Mouse (Mus musculus): ENCODE data around the gene Kifc3. TPM values are rescaled to one million over a fixed set of nuclear protein-coding genes. Genes with fewer than 3 reads are reported as not detected.
"Not testable (repeated sequence)": the region's sequence is repeated elsewhere in the genome, so short reads cannot be mapped to it uniquely, and the experiment has no call there.

Kifc3 gene
- 4.1 and 5.2 TPM in 2 replicates for polyA plus RNA-seq (2016; fragmentation: Nextera tagmentation; extraction: Ambion mirVana)

- Histone ChIP-seq H3K27ac (replicated peaks) (0 out of 2 replicates have a peak within 1 kb of the TSS, but pooled peaks have one; percentile 9), H3K36me3 (no peaks in the 10 kb centered on the region), H3K9me3 (replicated peaks) (no peaks in the 10 kb centered on the region), H3K4me3 (no peak within 1 kb of the TSS), H3K27me3 (ENCODE audit: low read depth, poor library complexity, severe bottlenecking) (peaks cover 4% of the 10 kb centered on the region; the same call in 1 of the 2 replicates), H3K4me1 (peaks cover 6% of the 10 kb centered on the region; the same call in 1 of the 2 replicates)
- no peak for DNase-seq (ENCODE audit: low spot score)
- WGBS = 72% methylated on average over 14 of the region's 14 CpGs
Observed at GRCm38 (mm10) chr8:95202649-95203275, at the start of gene Kifc3. TSS of gene Kifc3 (minus strand) at chr8:95202812.

GRCm38 (mm10) chr8:95252056-95252455 is 49.4 kb upstream of the Kifc3 start:
- Histone ChIP-seq H3K4me1 (peaks cover 4% of the 10 kb centered on the region), H3K27ac (replicated peaks) (no peak overlapping the region), H3K27me3 (ENCODE audit: low read depth, poor library complexity, severe bottlenecking) (no peaks in the 10 kb centered on the region), H3K9me3 (replicated peaks) (no peaks in the 10 kb centered on the region), H3K4me3 (no peak overlapping the region), H3K36me3 (no peaks in the 10 kb centered on the region)
- WGBS = 67% methylated on average over 9 of the region's 9 CpGs
- no peak for DNase-seq (ENCODE audit: low spot score)

- Histone ChIP-seq H3K27me3 (ENCODE audit: low read depth, poor library complexity, severe bottlenecking) (no peaks in the 10 kb centered on the region), H3K36me3 (no peaks in the 10 kb centered on the region), H3K27ac (replicated peaks) (no peak overlapping the region), H3K4me1 (peaks cover 4% of the 10 kb centered on the region), H3K4me3 (no peak overlapping the region), H3K9me3 (replicated peaks) (no peaks in the 10 kb centered on the region)
- DNase-seq (ENCODE audit: low spot score) = no peak
- WGBS = 63% methylated on average over 4 of the region's 4 CpGs
Observed at GRCm38 (mm10) chr8:95249847-95250246, 47.2 kb upstream of the Kifc3 start.

GRCm38 (mm10) chr8:95247277-95247676 is 44.7 kb upstream of the Kifc3 start:
- no peaks in the 10 kb centered on the region for H3K27me3 ChIP-seq (ENCODE audit: low read depth, poor library complexity, severe bottlenecking)
- 85% methylated on average over 5 of the region's 5 CpGs for WGBS

DNA sequence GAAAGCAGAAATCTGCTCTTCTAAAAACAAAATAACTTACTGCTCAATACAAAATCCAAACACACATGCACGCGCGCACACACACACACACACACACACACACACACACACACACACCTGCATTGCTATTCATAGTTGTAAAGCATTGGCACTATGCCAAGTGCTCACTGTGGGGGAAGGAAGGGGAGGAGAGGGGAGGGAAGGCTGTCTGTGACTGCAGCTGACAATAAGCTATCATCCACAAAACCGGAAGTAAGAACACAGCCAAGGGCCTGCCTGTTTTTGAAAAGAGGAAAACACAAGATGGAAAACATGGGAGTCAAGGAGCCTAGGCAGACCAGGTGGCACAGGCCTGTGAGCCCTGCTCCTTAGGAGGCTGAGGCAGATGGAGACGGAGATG is 42.6 kb upstream of the Kifc3 start:
- H3K36me3 ChIP-seq = no peaks in the 10 kb centered on the region
- peaks cover 8% of the 10 kb centered on the region; the same call in 1 of the 2 replicates for H3K4me1 ChIP-seq
- DNase-seq (ENCODE audit: low spot score) = no peak
- no peak overlapping the region for H3K4me3 ChIP-seq
- H3K27me3 ChIP-seq (ENCODE audit: low read depth, poor library complexity, severe bottlenecking) = no peaks in the 10 kb centered on the region
- H3K9me3 ChIP-seq (replicated peaks) = no peaks in the 10 kb centered on the region
- H3K27ac ChIP-seq (replicated peaks) = peak overlapping the region; percentile 23; the same call in 1 of the 2 replicates
- 90% methylated on average over 5 of the region's 5 CpGs for WGBS

More at GRCm38 (mm10) chr8:95247277-95247676, 44.7 kb upstream of the Kifc3 start:
- Histone ChIP-seq H3K4me1 (peaks cover 12% of the 10 kb centered on the region), H3K36me3 (no peaks in the 10 kb centered on the region), H3K27ac (replicated peaks) (no peak overlapping the region), H3K4me3 (no peak overlapping the region), H3K9me3 (replicated peaks) (no peaks in the 10 kb centered on the region)
- no peak for DNase-seq (ENCODE audit: low spot score)

GRCm38 (mm10) chr8:95243853-95244252 is 41.2 kb upstream of the Kifc3 start:
- no peak for DNase-seq (ENCODE audit: low spot score)
- 73% methylated on average over 4 of the region's 4 CpGs for WGBS
- H3K9me3 ChIP-seq (replicated peaks) = no peaks in the 10 kb centered on the region
- H3K36me3 ChIP-seq = no peaks in the 10 kb centered on the region
- no peaks in the 10 kb centered on the region for H3K27me3 ChIP-seq (ENCODE audit: low read depth, poor library complexity, severe bottlenecking)
- peaks cover 8% of the 10 kb centered on the region; the same call in 1 of the 2 replicates for H3K4me1 ChIP-seq
- peak overlapping the region; percentile 56; the same call in 1 of the 2 replicates for H3K27ac ChIP-seq (replicated peaks)
- H3K4me3 ChIP-seq = no peak overlapping the region

GRCm38 (mm10) chr8:95242826-95243571 is 40.4 kb upstream of the Kifc3 start:
- DNase-seq (ENCODE audit: low spot score) = no peak
- 74% methylated on average over 12 of the region's 12 CpGs for WGBS

GRCm38 (mm10) chr8:95242099-95242825 is 39.6 kb upstream of the Kifc3 start:
- 91% methylated on average over 26 of the region's 26 CpGs for WGBS
- Histone ChIP-seq H3K27ac (replicated peaks) (peak overlapping the region; percentile 47), H3K36me3 (no peaks in the 10 kb centered on the region), H3K27me3 (ENCODE audit: low read depth, poor library complexity, severe bottlenecking) (no peaks in the 10 kb centered on the region), H3K4me3 (no peak overlapping the region), H3K9me3 (replicated peaks) (no peaks in the 10 kb centered on the region), H3K4me1 (peaks cover 8% of the 10 kb centered on the region; the same call in 1 of the 2 replicates)
- DNase-seq (ENCODE audit: low spot score) = no peak

More at GRCm38 (mm10) chr8:95242826-95243571, 40.4 kb upstream of the Kifc3 start:
- Histone ChIP-seq H3K27me3 (ENCODE audit: low read depth, poor library complexity, severe bottlenecking) (no peaks in the 10 kb centered on the region), H3K4me3 (no peak overlapping the region), H3K4me1 (peaks cover 8% of the 10 kb centered on the region; the same call in 1 of the 2 replicates), H3K9me3 (replicated peaks) (no peaks in the 10 kb centered on the region), H3K36me3 (no peaks in the 10 kb centered on the region), H3K27ac (replicated peaks) (peak overlapping the region; percentile 56; the same call in 1 of the 2 replicates)

GRCm38 (mm10) chr8:95235683-95236082 is 33.1 kb upstream of the Kifc3 start:
- Histone ChIP-seq H3K4me3 (no peak overlapping the region), H3K9me3 (replicated peaks) (no peaks in the 10 kb centered on the region), H3K27me3 (ENCODE audit: low read depth, poor library complexity, severe bottlenecking) (no peaks in the 10 kb centered on the region), H3K36me3 (no peaks in the 10 kb centered on the region), H3K4me1 (no peaks in the 10 kb centered on the region), H3K27ac (replicated peaks) (no peak overlapping the region)
- WGBS = 14% methylated on average over 3 of the region's 3 CpGs
- peak; percentile 68 for DNase-seq (ENCODE audit: low spot score)

- not testable (repeated sequence) for H3K27me3 ChIP-seq (ENCODE audit: low read depth, poor library complexity, severe bottlenecking); DNase-seq (ENCODE audit: low spot score); H3K4me3 ChIP-seq; H3K36me3 ChIP-seq; H3K4me1 ChIP-seq; H3K9me3 ChIP-seq (replicated peaks); H3K27ac ChIP-seq (replicated peaks)
- 95% methylated on average over 9 of the region's 9 CpGs for WGBS
Observed at GRCm38 (mm10) chr8:95230086-95230485, 27.5 kb upstream of the Kifc3 start.

GRCm38 (mm10) chr8:95227151-95227468 is 24.5 kb upstream of the Kifc3 start:
- DNase-seq (ENCODE audit: low spot score) = no peak
- 62% methylated on average over 2 of the region's 2 CpGs for WGBS
- H3K4me1 ChIP-seq = no peaks in the 10 kb centered on the region
- no peak overlapping the region for H3K27ac ChIP-seq (replicated peaks)
- no peaks in the 10 kb centered on the region for H3K27me3 ChIP-seq (ENCODE audit: low read depth, poor library complexity, severe bottlenecking)
- H3K4me3 ChIP-seq = no peak overlapping the region
- H3K9me3 ChIP-seq (replicated peaks) = no peaks in the 10 kb centered on the region
- H3K36me3 ChIP-seq = no peaks in the 10 kb centered on the region

- H3K9me3 ChIP-seq (replicated peaks) = no peaks in the 10 kb centered on the region
- WGBS = 70% methylated on average over 7 of the region's 7 CpGs
- no peak overlapping the region for H3K27ac ChIP-seq (replicated peaks)
- no peaks in the 10 kb centered on the region for H3K36me3 ChIP-seq
- DNase-seq (ENCODE audit: low spot score) = no peak
- H3K4me3 ChIP-seq = no peak overlapping the region
- no peaks in the 10 kb centered on the region for H3K27me3 ChIP-seq (ENCODE audit: low read depth, poor library complexity, severe bottlenecking)
- H3K4me1 ChIP-seq = no peaks in the 10 kb centered on the region
Observed at GRCm38 (mm10) chr8:95226251-95227150, 23.9 kb upstream of the Kifc3 start.

Data from midbrain, embryonic 10.5 days (tissue).